Mouse (Mus musculus): ENCODE measurements around the gene Iapp.
"Not testable (repeated sequence)": the region's sequence is repeated elsewhere in the genome, so short reads cannot be mapped to it uniquely, and the experiment has no call there.

- TF ChIP-seq CTCF (IDR thresholded peaks at IDR 0.05); EP300 (IDR thresholded peaks at IDR 0.05; ENCODE audit: insufficient read depth, low read depth, low read length): not testable (repeated sequence)
Measured at GRCm38 (mm10) chr6:142250738-142251307, 47.4 kb upstream of the Iapp start.
